Mouse (Mus musculus) midbrain, embryonic 12.5 days (tissue): ENCODE results near the gene Insr. TPM values are rescaled to one million over a fixed set of nuclear protein-coding genes. Genes with fewer than 3 reads are reported as not detected.
"Not testable (repeated sequence)": the region's sequence is repeated elsewhere in the genome, so short reads cannot be mapped to it uniquely, and the experiment has no call there.

Experiments used
- ATAC-seq: fragments of 200-750 bp; cut with Nextera tagmentation; 2 replicates; pipeline ENCODE4 v1.8.0; 2017; ENCODE audit warnings: low read depth, moderate TSS enrichment, moderate library complexity; ENCODE audit not compliant: low FRiP score
- H3K27ac ChIP-seq: fragments of 300-500 bp; sonication (generic); replicated peaks from 2 replicates; pipeline ENCODE4 v1.5.1; 2016; ENCODE audit warnings: mild to moderate bottlenecking
- H3K27me3 ChIP-seq: fragments of 300-500 bp; sonication (generic); 2 replicates; pipeline ENCODE4 v1.6.1; 2016; ENCODE audit warnings: mild to moderate bottlenecking
- H3K36me3 ChIP-seq: fragments of 300-500 bp; sonication (generic); 2 replicates; pipeline ENCODE4 v1.6.1; 2016
- H3K4me1 ChIP-seq: fragments of 300-500 bp; sonication (generic); 2 replicates; pipeline ENCODE4 v1.6.1; 2016
- H3K4me2 ChIP-seq: fragments of 300-500 bp; sonication (generic); replicated peaks from 2 replicates; pipeline ENCODE4 v1.6.1; 2016; ENCODE audit warnings: mild to moderate bottlenecking, moderate library complexity
- H3K4me3 ChIP-seq: fragments of 300-500 bp; sonication (generic); 2 replicates; pipeline ENCODE4 v1.5.1; 2016; ENCODE audit warnings: mild to moderate bottlenecking
- H3K9ac ChIP-seq: fragments of 300-500 bp; sonication (generic); replicated peaks from 2 replicates; pipeline ENCODE4 v1.6.1; 2016; ENCODE audit warnings: mild to moderate bottlenecking, moderate library complexity
- H3K9me3 ChIP-seq: fragments of 300-500 bp; sonication (generic); 2 replicates; pipeline ENCODE4 v1.6.1; 2016; ENCODE audit warnings: mild to moderate bottlenecking
- WGBS: fragments of 180-500 bp; shearing (Covaris S2); methylation state at CpG from one replicate; pipeline ENCODE4 v1.1.7; 2016; 5-methylcytosine and 5-hydroxymethylcytosine counted together
- microRNA-seq: library from miRNA; unstranded; fragments of <30 nt; microRNA quantifications from one replicate; pipeline ENCODE4, GENCODE M21; 2017
- polyA plus RNA-seq: library from polyadenylated mRNA; unstranded; fragments of >200 nt; fragmentation: Nextera tagmentation; extraction: Ambion mirVana; gene quantifications from 2 replicates; pipeline ENCODE4 v1.2.1, GENCODE M21; 2016

Insr gene
- polyA plus RNA-seq, 1 experiment from 2014 or later, result 46.7 TPM

- not testable (repeated sequence) for ATAC-seq, H3K9ac ChIP-seq, H3K27ac ChIP-seq, H3K4me3 ChIP-seq, H3K9me3 ChIP-seq, H3K27me3 ChIP-seq, H3K4me1 ChIP-seq, H3K4me2 ChIP-seq, H3K36me3 ChIP-seq
- WGBS, result 85% methylated on average over 5 of the region's 5 CpGs
These were observed 179.0 kb downstream of the Insr start for GRCm38 (mm10) chr8:3100416-3100815.

Small RNAs within 50 kb of the gene (microRNA-seq; reads per million reads assigned to microRNA genes)
- gene Gm25775, result not detected

Other genes starting within 250 kb of the Insr start
- gene A430078G23Rik, start 73.8 kb upstream of the Insr start, polyA plus RNA-seq, result not detected in 2 replicates
- 14.0 and 15.3 TPM in 2 replicates for gene Arhgef18, start 113.4 kb upstream of the Insr start, polyA plus RNA-seq
- gene Pex11g, start 188.1 kb upstream of the Insr start, polyA plus RNA-seq, result 3.3 and 3.4 TPM in 2 replicates
- 0.19 and 0.25 TPM in 2 replicates for gene Tex45, start 191.2 kb upstream of the Insr start, polyA plus RNA-seq
- gene Zfp358, start 213.5 kb upstream of the Insr start, polyA plus RNA-seq, result 82.8 and 89.5 TPM in 2 replicates
- gene Mcoln1, start 220.8 kb upstream of the Insr start, polyA plus RNA-seq, result 74.9 and 79.3 TPM in 2 replicates
- 30.5 and 35.0 TPM in 2 replicates for gene Pnpla6, start 235.8 kb upstream of the Insr start, polyA plus RNA-seq